Mouse (Mus musculus): ENCODE results near the gene Erich3. TPM values are rescaled to one million over a fixed set of nuclear protein-coding genes. Genes with fewer than 3 reads are reported as not detected.

Gene Erich3
- total RNA-seq, 2 experiments from 2014 or later, result 0.03 to 0.14 TPM

DNA sequence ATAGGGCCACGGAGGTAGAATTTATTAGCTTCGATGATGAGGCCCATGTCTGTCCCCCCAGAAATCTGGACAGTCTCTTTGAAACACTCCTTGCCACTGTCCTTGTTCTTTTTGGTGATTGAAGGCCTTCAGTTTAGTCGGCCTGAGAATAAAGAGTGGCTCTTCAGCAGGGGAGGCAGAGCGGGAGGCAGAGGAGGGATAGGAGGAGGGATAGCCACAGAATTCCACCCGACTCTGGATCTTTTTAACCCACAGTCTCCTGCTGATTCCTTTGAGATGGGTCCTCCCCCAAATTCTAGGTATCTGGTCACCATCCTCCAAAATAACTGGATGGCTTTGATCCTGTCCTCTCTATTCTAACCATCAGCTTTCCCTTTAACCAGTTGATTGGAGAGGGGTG is 10.2 kb upstream of the Erich3 start:
- Histone ChIP-seq H3K27ac (no peak overlapping the region), H3K4me3 (no peak overlapping the region)
- no peak for TF ChIP-seq CTCF (IDR thresholded peaks at IDR 0.05)
- intact Hi-C loops (cut with DNase I), result no loop called here
- no peak for DNase-seq

DNA sequence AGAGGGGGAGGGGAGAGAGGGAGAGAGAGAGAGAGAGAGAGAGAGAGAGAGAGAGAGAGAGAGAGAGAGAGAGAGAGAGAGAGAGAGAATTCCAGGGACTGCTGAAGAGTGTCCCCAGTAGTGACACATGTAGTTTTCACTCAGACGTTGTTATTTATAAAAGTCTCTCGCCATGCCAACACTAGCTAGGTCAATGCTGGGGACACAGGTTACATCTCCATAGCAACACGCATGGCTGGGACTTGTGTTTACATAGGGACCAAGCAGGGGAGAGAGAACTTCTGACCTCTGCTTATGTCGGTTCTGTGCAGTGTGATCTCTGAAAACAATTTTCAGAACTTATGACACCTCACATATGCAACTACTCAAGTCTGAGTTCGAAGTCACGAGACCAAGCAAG is 9.4 kb upstream of the Erich3 start:
- intact Hi-C loops (cut with DNase I), result no loop called here
- Histone ChIP-seq H3K4me3 (no peak overlapping the region), H3K27ac (no peak overlapping the region)
- no peak for TF ChIP-seq CTCF (IDR thresholded peaks at IDR 0.05)
- DNase-seq, result no peak

DNA sequence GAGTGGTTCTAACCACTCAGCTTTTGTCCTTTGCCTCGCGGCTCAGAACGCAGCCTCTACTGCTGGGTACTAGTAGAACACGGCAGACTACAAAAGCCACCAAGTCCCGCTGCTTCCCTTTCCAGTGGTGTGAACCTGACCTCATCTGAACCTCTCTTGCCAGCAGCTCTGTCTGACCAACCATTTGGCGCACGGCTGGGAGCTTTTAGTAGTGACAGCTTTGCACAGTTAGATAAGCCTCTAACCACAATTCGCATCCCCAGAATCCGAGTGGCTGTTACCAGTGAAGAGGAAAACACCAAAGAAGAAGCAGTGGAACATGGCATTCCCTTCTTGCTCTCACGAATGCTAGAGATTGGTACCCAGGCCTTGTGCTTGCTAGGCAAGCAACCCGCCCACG is 8.8 kb upstream of the Erich3 start:
- Histone ChIP-seq H3K27ac (no peak overlapping the region), H3K4me3 (no peak overlapping the region)
- no peak for TF ChIP-seq CTCF (IDR thresholded peaks at IDR 0.05)
- intact Hi-C loops (cut with DNase I), result no loop called here
- no peak for DNase-seq

DNA sequence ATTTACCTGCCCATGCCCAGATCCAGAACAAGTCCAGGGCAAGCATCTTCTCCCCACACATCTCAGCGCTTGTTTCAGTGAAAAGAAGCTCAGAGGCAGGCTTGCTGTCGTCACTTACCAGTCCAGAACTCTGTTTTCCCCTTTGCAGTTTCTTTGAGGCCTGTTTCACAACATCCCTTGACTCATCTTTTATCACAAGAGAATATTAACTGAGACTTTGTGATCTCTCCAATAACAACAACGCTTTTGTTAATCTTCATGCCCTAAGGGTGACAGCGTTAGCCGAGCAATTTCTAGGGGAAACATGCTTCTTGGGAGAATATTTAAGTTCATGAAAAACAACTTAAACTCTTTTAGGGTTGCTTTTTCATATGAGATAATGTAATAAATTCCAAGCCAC is 7.9 kb upstream of the Erich3 start:
- intact Hi-C loops (cut with DNase I), result no loop called here
- no peak for TF ChIP-seq CTCF (IDR thresholded peaks at IDR 0.05)
- H3K4me3 ChIP-seq, result no peak overlapping the region
- DNase-seq, result no peak
- H3K27ac ChIP-seq, result no peak overlapping the region

DNA sequence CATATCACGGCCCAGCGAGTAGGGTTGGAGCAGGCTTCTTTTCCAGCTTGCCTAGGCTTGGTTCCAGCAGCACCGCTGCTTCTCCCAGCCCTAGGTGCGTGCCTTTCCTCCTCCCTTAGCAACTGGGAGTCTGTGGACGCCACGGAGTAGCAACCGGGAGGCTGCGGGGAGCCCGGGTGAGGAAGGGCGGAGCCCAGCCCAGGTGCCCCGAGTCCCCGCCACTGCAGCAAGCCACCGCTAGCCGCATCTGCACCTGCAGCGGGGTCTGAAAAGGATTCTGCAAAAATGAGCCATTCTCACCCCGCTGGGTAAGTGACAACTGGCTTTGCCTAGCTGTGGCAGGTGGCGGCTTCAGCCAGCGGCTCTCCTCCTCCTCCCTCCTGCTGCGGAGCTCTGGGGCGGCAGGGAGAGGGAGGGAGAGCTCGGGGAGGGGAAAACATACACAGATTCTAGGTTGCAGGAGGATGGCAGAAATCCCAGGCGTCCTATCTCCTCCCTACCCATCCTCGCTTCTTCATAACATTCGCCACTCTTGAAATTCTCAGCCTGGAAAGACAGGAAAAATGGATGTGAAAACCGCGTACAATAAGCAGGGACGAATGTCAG is 420 bp downstream of the Erich3 start:
- no peak for DNase-seq
- intact Hi-C loops (cut with DNase I), result no loop called here
- TF ChIP-seq CTCF (IDR thresholded peaks at IDR 0.05), result no peak
- Histone ChIP-seq H3K4me3 (peak overlapping the region; percentile 57), H3K27ac (no peak overlapping the region)

DNA sequence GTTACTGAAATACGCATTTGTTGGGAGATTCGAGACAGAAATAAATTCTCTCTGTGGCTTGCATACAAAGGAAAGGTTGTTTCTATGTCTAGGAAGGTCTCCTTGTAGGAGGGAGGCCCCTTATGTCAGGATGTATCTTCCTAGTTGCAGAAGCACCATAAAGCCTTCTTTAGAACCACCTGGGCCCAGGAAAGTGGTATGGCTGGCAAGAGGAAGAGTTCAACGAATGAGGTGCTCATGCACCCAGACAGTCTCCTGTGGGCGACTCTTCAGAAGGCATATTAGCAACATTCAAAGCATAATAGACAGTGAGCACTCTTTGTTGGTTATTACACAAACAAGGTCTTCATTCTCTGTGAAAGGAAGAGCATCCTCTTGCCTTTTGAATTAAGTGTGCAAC is 977 bp downstream of the Erich3 start:
- no peak for TF ChIP-seq CTCF (IDR thresholded peaks at IDR 0.05)
- DNase-seq, result no peak
- Histone ChIP-seq H3K27ac (no peak overlapping the region), H3K4me3 (no peak overlapping the region)
- intact Hi-C loops (cut with DNase I), result no loop called here

DNA sequence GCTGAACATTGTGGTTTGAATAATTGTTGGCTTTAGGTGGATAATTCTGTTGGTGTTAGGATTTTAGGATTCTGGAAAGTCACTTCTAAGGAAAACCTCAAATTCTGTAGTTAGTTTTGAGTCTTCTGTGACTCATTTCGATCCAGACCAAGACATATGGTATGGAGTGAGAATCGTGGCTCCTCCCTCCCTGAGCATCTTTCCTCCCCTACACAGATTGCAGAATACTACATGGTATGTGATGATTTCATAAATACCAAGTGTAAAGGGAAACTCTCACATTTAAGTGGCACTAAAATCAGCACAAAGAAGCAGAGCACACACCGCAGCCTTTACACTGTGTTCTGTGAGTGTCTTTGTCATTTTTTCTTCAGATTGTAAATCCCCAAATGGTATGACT is 4.8 kb downstream of the Erich3 start:
- H3K4me3 ChIP-seq, result no peak overlapping the region
- DNase-seq, result no peak
- intact Hi-C loops (cut with DNase I), result no loop called here
- H3K27ac ChIP-seq, result no peak overlapping the region
- TF ChIP-seq CTCF (IDR thresholded peaks at IDR 0.05), result no peak

DNA sequence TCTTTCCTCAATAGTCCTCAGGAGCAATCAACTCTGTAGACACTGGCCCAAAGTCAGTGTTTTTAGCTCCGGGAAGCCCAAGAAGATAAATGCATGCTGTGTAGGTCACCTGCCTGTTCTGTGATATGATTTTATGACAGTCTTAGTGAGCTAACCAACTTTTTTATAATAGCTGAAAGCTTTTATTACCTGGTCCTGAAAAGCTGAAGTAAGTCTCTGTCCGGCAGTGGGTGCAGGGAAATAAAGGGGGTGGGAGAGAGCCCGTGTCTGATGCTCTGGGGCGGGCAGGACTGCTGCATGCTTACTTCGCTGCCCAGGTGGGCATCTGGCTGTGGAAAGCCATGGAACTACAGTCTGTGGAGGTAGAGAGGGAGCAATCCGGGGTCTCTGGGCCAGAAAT is 6.9 kb downstream of the Erich3 start:
- no peak for DNase-seq
- intact Hi-C loops (cut with DNase I), result no loop called here
- Histone ChIP-seq H3K27ac (no peak overlapping the region), H3K4me3 (no peak overlapping the region)
- TF ChIP-seq CTCF (IDR thresholded peaks at IDR 0.05), result no peak

DNA sequence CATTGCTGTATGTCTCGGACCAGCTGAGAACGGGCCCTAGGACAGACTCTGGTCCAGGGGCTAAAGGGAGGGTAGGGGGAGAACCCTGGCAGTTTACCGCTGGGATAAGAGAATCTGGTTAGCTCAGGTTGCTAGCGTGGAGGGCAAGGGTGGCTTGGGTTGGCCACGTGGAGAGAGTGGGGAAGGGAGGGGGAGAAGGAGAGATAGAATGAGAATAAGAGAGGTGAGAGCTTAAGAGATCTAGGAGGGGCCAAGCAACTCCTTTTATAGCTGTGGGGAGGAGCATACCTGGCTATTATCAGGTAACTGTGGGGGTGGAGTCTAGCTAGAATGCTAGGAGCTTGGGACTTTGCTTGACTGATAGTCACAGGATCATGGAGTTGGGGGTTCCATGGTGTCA is 7.4 kb downstream of the Erich3 start:
- no peak for TF ChIP-seq CTCF (IDR thresholded peaks at IDR 0.05)
- intact Hi-C loops (cut with DNase I), result no loop called here
- Histone ChIP-seq H3K4me3 (no peak overlapping the region), H3K27ac (no peak overlapping the region)
- no peak for DNase-seq

DNA sequence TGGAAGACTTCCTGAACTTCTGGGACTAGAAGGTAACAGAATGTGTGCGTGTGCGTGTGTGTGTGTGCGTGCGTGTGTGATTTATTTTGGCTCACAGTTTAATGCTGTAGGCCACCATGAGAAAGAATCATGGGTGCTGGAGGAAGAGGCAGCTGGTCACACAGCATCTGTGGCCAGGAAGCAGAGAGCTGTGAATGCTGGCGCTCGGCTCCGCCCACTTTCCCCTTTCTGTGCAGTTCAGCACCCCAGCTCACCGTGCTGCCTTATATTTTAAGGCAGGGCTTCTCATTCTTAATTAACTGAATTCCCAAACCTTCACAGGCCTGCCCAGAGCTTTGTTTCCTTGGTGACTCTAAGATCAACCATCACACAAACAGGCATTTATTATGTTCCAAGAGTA is 9.7 kb downstream of the Erich3 start:
- intact Hi-C loops (cut with DNase I), result no loop called here
- DNase-seq, result no peak
- no peak overlapping the region for H3K27ac ChIP-seq
- TF ChIP-seq CTCF (IDR thresholded peaks at IDR 0.05), result no peak
- H3K4me3 ChIP-seq, result no peak overlapping the region

DNA sequence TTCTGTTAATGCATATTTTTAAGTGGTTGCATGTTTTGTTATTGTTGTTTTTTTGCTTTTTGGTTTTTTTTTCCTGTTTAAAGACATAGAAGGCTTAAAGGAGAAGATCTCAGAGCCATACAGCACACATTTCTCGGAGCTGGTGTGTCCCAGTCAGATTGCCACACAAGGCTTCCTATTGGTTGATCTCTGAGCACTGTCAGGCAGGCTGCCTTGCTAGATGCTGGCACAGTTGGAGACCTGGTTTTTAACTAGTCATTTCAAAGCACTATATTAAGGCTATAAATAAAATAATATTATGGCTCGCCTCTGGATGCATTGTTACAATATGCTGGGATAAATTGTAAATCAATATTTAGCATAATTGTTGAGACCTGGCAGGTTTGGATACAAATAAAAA is 18.9 kb downstream of the Erich3 start:
- Histone ChIP-seq H3K27ac (no peak overlapping the region), H3K4me3 (no peak overlapping the region)
- DNase-seq, result no peak
- intact Hi-C loops (cut with DNase I), result no loop called here
- no peak for TF ChIP-seq CTCF (IDR thresholded peaks at IDR 0.05)

DNA sequence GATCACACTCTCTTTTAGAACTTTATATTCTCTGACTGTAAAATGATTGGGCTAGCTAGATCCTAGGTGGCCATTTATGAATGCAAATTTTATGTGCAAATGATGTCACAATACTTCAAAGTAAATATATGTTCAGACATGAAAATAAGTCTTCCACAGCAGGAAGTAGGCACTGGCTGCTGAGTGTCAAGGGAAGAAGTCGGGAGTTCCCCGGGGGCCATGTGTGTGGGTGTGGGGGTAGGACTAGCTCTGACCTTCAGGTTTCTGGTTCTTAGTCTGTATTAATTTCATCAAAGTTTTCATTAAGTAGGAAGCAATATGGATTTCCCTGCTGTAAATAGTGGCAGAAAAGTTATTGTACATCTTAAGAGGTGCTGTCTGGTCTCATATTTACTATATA is 20.0 kb downstream of the Erich3 start:
- no peak for DNase-seq
- no peak overlapping the region for H3K27ac ChIP-seq
- intact Hi-C loops (cut with DNase I), result no loop called here
- H3K4me3 ChIP-seq, result no peak overlapping the region
- TF ChIP-seq CTCF (IDR thresholded peaks at IDR 0.05), result no peak

DNA sequence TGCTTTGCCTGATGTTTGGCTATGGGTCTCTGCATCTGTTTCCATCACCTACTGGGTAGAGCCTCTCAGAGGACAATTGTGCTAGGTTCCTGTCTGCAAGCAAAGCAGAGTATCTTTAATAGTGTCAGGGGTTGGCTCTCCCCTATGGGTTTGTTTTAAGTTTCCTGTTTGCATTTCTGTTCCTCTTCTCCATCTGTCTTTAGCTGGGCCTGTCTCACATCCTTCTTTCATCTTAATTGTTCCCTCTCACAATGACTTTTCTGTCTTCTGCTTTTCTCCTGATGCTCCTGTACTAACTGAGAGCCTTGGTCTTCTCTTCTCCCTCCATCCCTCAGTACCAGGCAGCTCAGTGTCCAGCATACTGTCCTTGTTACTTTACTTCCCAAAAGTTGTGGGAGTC is 26.6 kb downstream of the Erich3 start:
- Histone ChIP-seq H3K4me3 (no peak overlapping the region), H3K27ac (no peak overlapping the region)
- intact Hi-C loops (cut with DNase I), result no loop called here
- no peak for DNase-seq
- TF ChIP-seq CTCF (IDR thresholded peaks at IDR 0.05), result no peak

DNA sequence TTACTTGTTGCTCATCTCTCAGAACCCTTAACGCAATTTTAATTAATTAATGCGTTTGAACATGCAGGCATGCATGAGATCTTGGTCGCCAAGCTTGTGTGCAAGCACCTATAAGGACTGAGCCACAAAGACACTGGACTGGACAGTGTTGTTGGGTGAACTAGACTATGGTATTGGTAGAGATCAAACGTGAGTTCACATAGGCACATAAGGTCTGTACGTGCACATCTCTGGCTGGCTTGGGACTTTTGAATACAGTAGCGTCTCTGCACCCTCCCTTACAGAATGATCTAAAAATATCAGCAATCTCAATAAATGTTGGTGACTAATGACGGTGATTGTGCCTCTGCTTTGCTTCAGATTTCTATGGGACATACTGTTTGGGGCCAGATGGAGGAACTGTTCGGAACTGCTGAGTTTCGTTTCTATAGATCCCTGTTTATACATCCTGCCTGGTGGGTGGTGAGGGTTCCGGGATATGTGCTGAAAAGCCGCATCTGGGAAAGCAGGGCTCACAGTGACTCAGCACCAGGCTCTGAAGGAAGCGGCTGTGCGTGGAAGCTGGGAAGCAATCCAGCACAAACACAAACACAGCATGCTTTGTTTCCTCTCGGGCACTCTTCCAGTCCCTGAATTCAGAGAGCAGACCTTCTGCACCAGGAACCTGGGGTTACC is 28.4 kb downstream of the Erich3 start:
- Histone ChIP-seq H3K27ac (peak overlapping the region; percentile 43; the same call in 1 of the 2 replicates), H3K4me3 (peak overlapping the region; percentile 57)
- intact Hi-C loops (cut with DNase I), result no loop called here
- DNase-seq, result peak; percentile 46
- no peak for TF ChIP-seq CTCF (IDR thresholded peaks at IDR 0.05)

Data from gastrocnemius, adult 2 months (tissue).